Mouse (Mus musculus): Measurements from ENCODE around the gene Olfr503.
"Not testable (repeated sequence)": the region's sequence is repeated elsewhere in the genome, so short reads cannot be mapped to it uniquely, and the experiment has no call there.

Olfr503 gene

GRCm38 (mm10) chr7:108544227-108544626 lies at the start of gene Olfr503:
Gene Olfr503 (plus strand): TSS chr7:108544527.
- DNase-seq (ENCODE audit: low spot score): not testable (repeated sequence)

DNA sequence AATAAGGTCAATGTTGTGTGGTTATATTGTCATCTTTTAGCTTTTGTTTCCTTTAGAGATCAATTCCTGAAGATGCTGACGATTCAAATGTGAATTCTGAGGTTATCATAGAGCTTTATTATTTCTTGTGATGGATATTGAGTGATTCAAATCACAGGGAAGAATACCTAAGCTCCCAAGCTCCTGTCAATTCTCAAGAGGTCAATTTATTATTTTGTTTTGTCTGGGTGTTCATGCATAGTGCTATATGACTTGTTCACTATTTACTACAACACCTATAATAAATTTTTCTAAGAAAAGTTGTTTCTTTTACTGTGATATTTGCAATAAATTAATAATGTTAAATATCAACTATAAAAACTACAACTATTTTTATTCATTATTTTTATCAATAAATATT lies 19.4 kb upstream of the Olfr503 start, which contains the start of gene Olfr502:
Olfr502 (minus strand) TSS at position 101 of the 400 bp plus-strand sequence.
- no peak for DNase-seq (ENCODE audit: low spot score)

DNA sequence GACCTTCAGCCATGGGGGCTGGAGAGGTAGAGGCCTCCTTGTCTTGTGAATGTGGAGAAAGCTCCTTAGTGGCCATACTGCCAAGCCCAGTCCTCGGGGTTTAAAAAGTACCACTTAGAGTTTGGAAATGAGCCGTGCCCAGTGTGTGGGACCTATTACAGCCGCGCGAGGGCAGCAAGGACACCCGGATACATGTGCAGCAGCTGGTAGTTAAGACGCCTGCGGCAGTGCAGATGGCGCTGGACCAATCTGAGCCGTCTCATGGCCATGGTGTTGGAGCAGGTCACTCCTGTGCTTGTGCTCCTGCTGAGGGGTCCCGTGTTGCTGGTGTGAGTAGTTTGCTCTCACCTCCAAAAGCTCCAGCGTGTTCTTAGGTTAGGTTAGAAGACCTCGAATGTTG lies 1.9 kb upstream of the Olfr503 start:
- no peak for DNase-seq (ENCODE audit: low spot score)

GRCm38 (mm10) chr7:108565693-108566092 lies 21.4 kb downstream of the Olfr503 start, which contains the start of gene Olfr504:
Gene Olfr504 (minus strand): TSS chr7:108565793.
- no peak for DNase-seq (ENCODE audit: low spot score)

DNA sequence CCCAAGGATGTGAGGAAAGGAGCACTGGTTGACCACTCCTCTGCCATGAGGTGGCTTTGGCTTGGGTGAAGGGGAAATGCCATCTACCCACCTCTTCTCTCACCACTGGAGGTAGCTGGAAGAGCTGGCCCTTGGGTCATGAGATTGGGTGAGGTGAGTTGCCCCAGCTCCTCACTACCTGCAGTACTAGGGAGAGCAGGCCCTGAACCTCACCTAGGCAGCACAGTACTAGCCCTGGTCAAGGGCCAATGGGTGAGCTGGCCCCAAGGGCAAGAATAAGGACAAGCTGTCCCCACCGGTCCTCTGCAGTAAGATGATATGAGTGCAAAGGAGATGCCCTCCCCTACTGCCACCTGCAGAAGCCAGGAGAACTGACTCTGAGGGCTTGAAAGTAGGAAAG lies 45.5 kb downstream of the Olfr503 start:
- no peak for DNase-seq (ENCODE audit: low spot score)

Data from testis, postnatal 14 days (tissue).